Mouse (Mus musculus): ENCODE measurements around the gene Phf20.

DNA sequence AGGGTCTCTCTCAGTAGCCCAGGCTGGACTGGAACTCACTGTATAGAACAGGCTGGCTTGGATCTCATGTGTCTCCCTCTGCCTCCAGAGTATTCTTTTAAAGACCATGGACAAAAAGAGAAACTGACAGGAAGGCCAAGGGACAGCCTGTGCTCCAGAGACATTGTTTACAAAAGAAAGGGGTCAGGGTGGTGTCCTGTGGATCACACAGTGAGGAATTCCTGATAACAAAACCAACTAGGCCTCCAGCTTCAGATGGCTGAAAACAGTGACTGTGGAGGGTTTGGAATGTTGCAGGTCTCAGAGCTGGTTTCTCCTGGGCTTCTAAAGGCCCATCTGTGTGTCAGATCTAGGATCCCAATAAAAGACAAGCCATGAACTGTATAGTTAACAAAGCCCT, 1.7 kb upstream of the Phf20 start:
- no peak for TF ChIP-seq CTCF (IDR thresholded peaks at IDR 0.05; ENCODE audit: control insufficient read depth, insufficient read depth, insufficient replicate concordance, low read depth, low read length)
- TF ChIP-seq POLR2A (IDR thresholded peaks at IDR 0.05; ENCODE audit: control insufficient read depth, low read depth, low read length): no peak

Data from testis, adult 2 months (tissue).